Mouse (Mus musculus) olfactory bulb, adult 2 months (tissue): Measurements from ENCODE around the gene Fbxl17. TPM values are rescaled to one million over a fixed set of nuclear protein-coding genes. Genes with fewer than 3 reads are reported as not detected.

Experiments
- H3K27ac ChIP-seq: fragments of 200-500 bp; 2 replicates; pipeline ENCODE4 v1.5.1; 2012; ENCODE audit warnings: low read depth, low read length; ENCODE audit not compliant: insufficient read depth
- H3K4me1 ChIP-seq: fragments of 200-500 bp; 2 replicates; pipeline ENCODE4 v1.6.1; 2012; ENCODE audit warnings: low read length; ENCODE audit not compliant: control insufficient read depth, insufficient read depth
- H3K4me3 ChIP-seq: fragments of 200-500 bp; 2 replicates; pipeline ENCODE4 v1.5.1; 2012; ENCODE audit warnings: mild to moderate bottlenecking, low read depth, low read length, moderate library complexity; ENCODE audit not compliant: insufficient read depth
- CTCF ChIP-seq: fragments of 200-500 bp; IDR thresholded peaks from 2 replicates; pipeline ENCODE4 v1.5.1; 2012; ENCODE audit warnings: low read depth, mild to moderate bottlenecking, low read length, moderate library complexity; ENCODE audit not compliant: insufficient read depth
- POLR2A ChIP-seq: fragments of 200-500 bp; IDR thresholded peaks from 2 replicates; pipeline ENCODE4 v1.6.1; 2012; ENCODE audit warnings: mild to moderate bottlenecking, low read depth, low read length, moderate library complexity; ENCODE audit not compliant: insufficient read depth
- WGBS: fragments of 180-500 bp; shearing (Covaris S2); methylation state at CpG from one replicate; pipeline ENCODE4 v1.1.7; 2018; 5-methylcytosine and 5-hydroxymethylcytosine counted together
- polyA plus RNA-seq: library from polyadenylated mRNA; stranded (reverse); fragments of >200 nt; gene quantifications from 2 replicates; pipeline ENCODE4 v1.2.4, GENCODE M21; 2012; ENCODE audit warnings: low replicate concordance; ENCODE audit not compliant: missing spikeins, insufficient read depth, insufficient read length

The Fbxl17 gene
- polyA plus RNA-seq, 1 experiment = not detected

GRCm38 (mm10) chr17:63324672-63325071 is 175.1 kb downstream of the Fbxl17 start:
- 96% methylated on average over 2 of the region's 2 CpGs for WGBS
- H3K27ac ChIP-seq = no peak overlapping the region
- no peak for TF ChIP-seq POLR2A
- TF ChIP-seq CTCF = no peak

GRCm38 (mm10) chr17:63324039-63324438 is 175.8 kb downstream of the Fbxl17 start:
- Histone ChIP-seq H3K4me3 (no peak overlapping the region), H3K4me1 (peaks cover 4% of the 10 kb centered on the region; the same call in 1 of the 2 replicates), H3K27ac (no peak overlapping the region)
- TF ChIP-seq POLR2A (no peak), CTCF (no peak)
- 44% methylated on average over 2 of the region's 2 CpGs for WGBS

More at GRCm38 (mm10) chr17:63324672-63325071, 175.1 kb downstream of the Fbxl17 start:
- peaks cover 4% of the 10 kb centered on the region; the same call in 1 of the 2 replicates for H3K4me1 ChIP-seq
- no peak overlapping the region for H3K4me3 ChIP-seq

- no peak overlapping the region for H3K4me3 ChIP-seq
Measured at GRCm38 (mm10) chr17:63322846-63323245, 177.0 kb downstream of the Fbxl17 start.

GRCm38 (mm10) chr17:63321290-63321689 is 178.5 kb downstream of the Fbxl17 start:
- no peak for TF ChIP-seq POLR2A
- no peak for TF ChIP-seq CTCF
- H3K4me1 ChIP-seq = peaks cover 6% of the 10 kb centered on the region; the same call in 1 of the 2 replicates
- no peak overlapping the region for H3K27ac ChIP-seq
- 62% methylated on average over 5 of the region's 5 CpGs for WGBS
- no peak overlapping the region for H3K4me3 ChIP-seq

More at GRCm38 (mm10) chr17:63322846-63323245, 177.0 kb downstream of the Fbxl17 start:
- TF ChIP-seq CTCF (no peak), POLR2A (no peak)
- Histone ChIP-seq H3K4me1 (peaks cover 4% of the 10 kb centered on the region; the same call in 1 of the 2 replicates), H3K27ac (no peak overlapping the region)
- 90% methylated on average over 7 of the region's 7 CpGs for WGBS

GRCm38 (mm10) chr17:63317518-63317917 is 182.3 kb downstream of the Fbxl17 start:
- Histone ChIP-seq H3K4me1 (peaks cover 6% of the 10 kb centered on the region; the same call in 1 of the 2 replicates), H3K4me3 (no peak overlapping the region), H3K27ac (no peak overlapping the region)
- 35% methylated on average over 7 of the region's 7 CpGs for WGBS
- no peak for TF ChIP-seq CTCF
- no peak for TF ChIP-seq POLR2A

- H3K4me1 ChIP-seq = peaks cover 6% of the 10 kb centered on the region
- TF ChIP-seq POLR2A = no peak
- TF ChIP-seq CTCF = no peak
- H3K4me3 ChIP-seq = no peak overlapping the region
- H3K27ac ChIP-seq = no peak overlapping the region
- WGBS = 83% methylated on average over 12 of the region's 12 CpGs
Measured at GRCm38 (mm10) chr17:63315646-63316480, 184.0 kb downstream of the Fbxl17 start.

- TF ChIP-seq POLR2A (no peak), CTCF (no peak)
- WGBS = 70% methylated on average over 3 of the region's 3 CpGs
Measured at GRCm38 (mm10) chr17:63312804-63313203, 187.0 kb downstream of the Fbxl17 start.

GRCm38 (mm10) chr17:63312330-63312729 is 187.5 kb downstream of the Fbxl17 start:
- peaks cover 3% of the 10 kb centered on the region for H3K4me1 ChIP-seq
- H3K4me3 ChIP-seq = no peak overlapping the region
- 82% methylated on average over 10 of the region's 10 CpGs for WGBS
- no peak overlapping the region for H3K27ac ChIP-seq
- TF ChIP-seq POLR2A = no peak
- no peak for TF ChIP-seq CTCF

More at GRCm38 (mm10) chr17:63312804-63313203, 187.0 kb downstream of the Fbxl17 start:
- Histone ChIP-seq H3K4me3 (no peak overlapping the region), H3K4me1 (peaks cover 6% of the 10 kb centered on the region), H3K27ac (no peak overlapping the region)

GRCm38 (mm10) chr17:63311613-63312012 is 188.2 kb downstream of the Fbxl17 start:
- Histone ChIP-seq H3K27ac (no peak overlapping the region), H3K4me1 (peaks cover 3% of the 10 kb centered on the region), H3K4me3 (no peak overlapping the region)
- 94% methylated on average over 3 of the region's 3 CpGs for WGBS
- TF ChIP-seq POLR2A = no peak
- no peak for TF ChIP-seq CTCF

GRCm38 (mm10) chr17:63310021-63310420 is 189.8 kb downstream of the Fbxl17 start:
- Histone ChIP-seq H3K27ac (no peak overlapping the region), H3K4me3 (no peak overlapping the region), H3K4me1 (peaks cover 3% of the 10 kb centered on the region)
- TF ChIP-seq POLR2A = no peak
- 81% methylated on average over 3 of the region's 3 CpGs for WGBS
